Mouse (Mus musculus): ENCODE results near the gene Arsb. TPM values are rescaled to one million over a fixed set of nuclear protein-coding genes. Genes with fewer than 3 reads are reported as not detected.

The Arsb gene
- total RNA-seq, 2 experiments from 2014 or later = 78.5 to 79.3 TPM

DNA sequence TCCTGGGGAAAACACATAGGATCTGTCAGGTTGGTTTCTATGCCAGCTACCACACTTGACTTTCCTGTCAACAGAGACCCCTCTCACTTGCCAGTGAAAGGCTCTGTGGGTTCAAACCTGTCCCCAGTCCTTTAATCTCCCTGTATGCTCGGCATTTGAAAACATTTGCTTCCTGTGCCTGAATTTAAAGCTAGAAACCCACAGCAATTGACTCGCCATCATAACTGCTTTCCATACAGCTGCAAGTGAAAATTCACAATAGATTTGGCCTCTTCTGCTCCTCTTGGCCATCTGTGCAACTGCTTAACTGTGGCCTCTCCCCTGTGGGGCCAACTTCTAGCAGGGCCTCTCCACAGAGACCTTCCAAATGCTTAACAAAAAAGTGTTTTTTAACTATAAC lies 68.3 kb downstream of the Arsb start:
- DNase-seq (ENCODE audit: low spot score in 2 of 2) = no peak

- no peak for DNase-seq (ENCODE audit: low spot score in 2 of 2)
Observed at GRCm38 (mm10) chr13:93840146-93840545, 68.7 kb downstream of the Arsb start.

GRCm38 (mm10) chr13:93846831-93847518 lies 75.5 kb downstream of the Arsb start:
- DNase-seq (ENCODE audit: low spot score in 2 of 2) = no peak

GRCm38 (mm10) chr13:93847614-93848013 lies 76.2 kb downstream of the Arsb start:
- no peak for DNase-seq (ENCODE audit: low spot score in 2 of 2)

DNA sequence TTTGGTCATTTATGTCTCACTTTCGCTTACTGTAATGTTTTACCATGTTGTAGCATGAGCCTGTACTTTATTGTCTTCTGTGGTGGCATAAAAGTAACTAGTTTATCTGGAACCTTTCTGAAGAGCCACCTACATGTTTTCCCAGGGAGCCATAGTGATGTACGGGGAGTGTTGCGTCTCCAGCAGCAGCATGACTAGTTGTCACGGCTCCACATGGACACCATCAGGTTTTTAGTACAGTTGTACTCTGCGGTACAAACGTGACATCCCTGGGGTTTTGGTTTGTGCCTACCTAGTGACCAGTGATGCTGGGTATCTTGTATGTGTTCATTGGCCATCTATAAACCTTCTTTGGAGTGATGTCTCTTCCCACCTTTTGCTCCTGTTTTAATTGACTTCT lies 77.2 kb downstream of the Arsb start:
- no peak for DNase-seq (ENCODE audit: low spot score in 2 of 2)

GRCm38 (mm10) chr13:93849751-93850355 lies 78.4 kb downstream of the Arsb start:
- no peak for DNase-seq (ENCODE audit: low spot score in 2 of 2)

GRCm38 (mm10) chr13:93850674-93851073 lies 79.2 kb downstream of the Arsb start:
- no peak for DNase-seq (ENCODE audit: low spot score in 2 of 2)

GRCm38 (mm10) chr13:93852419-93853138 lies 81.1 kb downstream of the Arsb start:
- DNase-seq (ENCODE audit: low spot score in 2 of 2) = no peak

- no peak for DNase-seq (ENCODE audit: low spot score in 2 of 2)
Observed at GRCm38 (mm10) chr13:93853767-93854166, 82.3 kb downstream of the Arsb start.

DNA sequence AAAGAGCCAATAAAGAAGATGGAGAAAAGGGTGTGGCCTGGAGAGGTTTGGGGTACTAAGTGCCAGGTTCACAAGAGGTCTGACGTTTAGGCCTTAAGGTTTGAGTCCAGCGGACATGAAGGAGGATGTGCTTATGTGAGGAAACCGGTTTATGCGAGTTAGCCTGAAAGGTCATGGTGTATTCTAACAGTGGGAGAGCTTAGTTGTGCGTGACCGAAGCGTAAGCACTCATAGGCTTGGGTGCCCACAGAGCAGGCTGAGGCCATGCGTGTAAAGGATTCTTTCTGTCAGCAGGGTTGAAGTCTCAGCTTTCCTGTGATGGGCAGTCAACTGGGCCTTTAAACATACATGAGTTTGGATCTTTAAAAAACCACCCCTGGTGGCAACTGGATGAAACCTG lies 82.9 kb downstream of the Arsb start:
- no peak for DNase-seq (ENCODE audit: low spot score in 2 of 2)

GRCm38 (mm10) chr13:93854966-93855562 lies 83.6 kb downstream of the Arsb start:
- no peak for DNase-seq (ENCODE audit: low spot score in 2 of 2)

DNA sequence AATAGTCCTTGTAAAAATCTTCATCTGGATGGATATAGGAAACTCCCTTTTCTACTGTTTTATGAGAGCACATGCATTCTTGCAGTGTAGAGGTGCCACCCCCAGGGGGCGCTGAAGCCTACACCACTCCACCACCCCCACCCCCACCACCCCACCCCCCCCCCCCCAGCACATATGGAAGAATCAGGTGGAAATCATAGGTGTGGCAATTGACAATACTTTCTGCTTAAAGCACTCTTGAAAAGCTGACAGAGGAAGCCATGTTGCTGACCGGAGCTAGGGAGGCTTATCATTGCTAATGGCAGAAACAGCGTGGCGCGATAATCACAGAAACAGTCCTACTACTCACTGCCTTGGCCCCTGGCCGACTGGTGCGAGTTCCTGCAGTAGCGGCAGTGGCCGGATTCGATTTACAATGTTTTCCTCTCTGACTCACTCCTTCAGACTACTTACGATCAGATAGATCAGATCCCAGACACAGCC lies 84.3 kb downstream of the Arsb start:
- DNase-seq (ENCODE audit: low spot score in 2 of 2) = no peak

DNA sequence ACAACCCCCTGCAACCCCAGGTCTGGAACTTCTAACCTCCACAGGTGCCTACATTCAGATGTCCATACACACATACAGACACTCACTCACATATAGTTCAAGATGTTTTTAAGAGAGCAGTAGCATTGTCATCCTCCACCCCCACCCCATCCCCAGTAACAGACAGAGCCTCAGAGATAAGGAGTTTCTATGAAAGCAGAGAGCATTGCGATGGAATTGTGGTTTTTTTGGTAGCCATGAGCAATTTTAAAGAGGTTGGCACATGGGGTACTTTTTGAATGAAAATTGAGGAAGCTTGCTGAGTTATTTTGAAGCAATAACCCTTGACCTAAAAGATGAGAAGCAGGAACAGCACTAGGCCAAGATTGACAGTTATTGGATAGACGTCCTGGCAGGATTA lies 89.8 kb downstream of the Arsb start:
- DNase-seq (ENCODE audit: low spot score in 2 of 2) = no peak

DNA sequence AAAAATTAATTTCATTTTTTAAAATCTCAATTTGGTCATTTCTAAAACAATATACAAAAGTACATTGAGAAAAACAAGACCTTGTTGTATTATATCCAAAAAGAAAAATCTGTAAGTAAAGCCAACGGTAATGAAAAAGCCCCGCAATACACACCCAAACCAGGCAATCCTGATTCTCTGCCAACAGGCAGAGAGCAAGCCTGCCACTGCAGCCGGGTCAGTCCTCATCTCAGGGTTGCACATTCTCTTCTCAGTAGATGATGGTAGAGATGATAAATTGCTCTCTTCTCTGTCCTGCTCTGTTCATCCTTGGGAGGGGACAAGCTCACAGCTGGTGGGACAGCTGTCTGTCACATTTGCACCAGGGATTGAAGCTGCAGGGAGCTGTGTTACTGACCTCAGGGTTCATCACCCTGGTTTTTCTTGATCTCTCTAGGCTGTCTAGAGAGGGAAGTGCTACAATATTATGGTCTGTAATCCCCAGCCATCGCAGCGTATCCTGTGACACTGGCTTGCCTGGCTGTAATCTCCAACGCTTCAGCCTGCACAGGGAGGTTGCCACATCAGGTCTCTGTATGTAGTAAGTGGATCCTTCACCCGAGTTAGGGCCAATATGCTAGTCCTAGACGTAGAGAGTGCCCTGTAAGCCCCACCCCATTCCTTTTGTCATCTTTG lies 92.8 kb downstream of the Arsb start:
- no peak for DNase-seq (ENCODE audit: low spot score in 2 of 2)

DNA sequence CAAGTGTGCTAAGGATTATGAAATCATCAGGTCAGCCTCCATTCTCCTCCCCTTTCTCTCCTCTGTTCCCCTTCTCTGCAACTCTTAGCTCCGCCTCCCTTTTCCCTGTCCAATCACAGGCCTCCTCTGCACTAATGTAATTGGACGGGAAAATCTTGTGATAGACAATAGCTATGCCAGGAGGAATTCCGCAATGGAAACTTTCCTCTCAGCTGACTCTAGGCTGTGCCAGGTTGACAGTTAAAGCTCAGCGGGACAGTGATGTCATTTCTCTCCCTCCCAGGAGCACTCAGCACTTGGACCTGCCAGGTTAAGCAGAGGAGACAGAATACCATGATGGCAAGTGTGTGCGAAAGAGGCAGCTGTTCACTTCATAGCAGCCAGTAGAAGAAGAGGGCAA lies 95.2 kb downstream of the Arsb start:
- DNase-seq (ENCODE audit: low spot score in 2 of 2) = no peak

DNA sequence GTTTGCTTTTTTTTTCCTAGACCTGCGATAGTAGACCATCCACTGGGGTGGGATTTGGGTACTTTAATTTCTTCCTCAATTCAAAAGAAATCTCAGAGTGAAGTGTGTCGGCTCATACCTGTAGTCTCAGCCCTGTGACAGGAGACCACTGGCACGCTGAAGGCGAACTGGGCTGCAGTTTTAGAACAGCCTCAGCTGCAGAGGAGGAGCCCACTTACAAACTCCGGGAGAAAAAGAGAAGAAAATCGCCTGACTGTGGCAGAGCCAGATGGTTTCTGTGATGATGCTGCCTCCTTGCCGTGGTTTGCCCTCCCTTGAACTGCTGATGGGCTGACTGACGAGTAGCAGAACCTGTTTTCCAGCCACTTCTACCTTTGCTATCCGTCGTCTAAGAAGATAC lies 100.3 kb downstream of the Arsb start:
- DNase-seq (ENCODE audit: low spot score in 2 of 2) = peak; percentile 7 to 27

GRCm38 (mm10) chr13:93872591-93872990 lies 101.2 kb downstream of the Arsb start:
- DNase-seq (ENCODE audit: low spot score in 2 of 2) = no peak

DNA sequence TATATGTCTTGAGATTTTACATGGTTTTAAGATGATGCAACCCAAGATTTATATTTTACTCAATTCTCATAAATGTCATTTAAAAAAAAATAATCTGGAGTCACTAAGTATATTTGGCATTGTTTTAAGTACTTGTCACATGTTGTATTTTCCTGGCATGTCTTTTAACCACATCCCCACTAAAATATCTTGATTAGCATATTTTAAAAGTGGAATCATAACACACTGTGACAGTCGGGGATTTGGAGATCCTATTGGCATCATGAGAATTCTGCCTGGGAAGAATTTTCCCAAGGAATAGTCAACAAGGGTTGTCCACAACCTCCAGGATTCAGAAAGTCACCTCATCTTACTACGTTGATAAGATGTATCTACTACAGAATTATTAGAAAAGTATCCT lies 106.5 kb downstream of the Arsb start:
- no peak for DNase-seq (ENCODE audit: low spot score in 2 of 2)

DNA sequence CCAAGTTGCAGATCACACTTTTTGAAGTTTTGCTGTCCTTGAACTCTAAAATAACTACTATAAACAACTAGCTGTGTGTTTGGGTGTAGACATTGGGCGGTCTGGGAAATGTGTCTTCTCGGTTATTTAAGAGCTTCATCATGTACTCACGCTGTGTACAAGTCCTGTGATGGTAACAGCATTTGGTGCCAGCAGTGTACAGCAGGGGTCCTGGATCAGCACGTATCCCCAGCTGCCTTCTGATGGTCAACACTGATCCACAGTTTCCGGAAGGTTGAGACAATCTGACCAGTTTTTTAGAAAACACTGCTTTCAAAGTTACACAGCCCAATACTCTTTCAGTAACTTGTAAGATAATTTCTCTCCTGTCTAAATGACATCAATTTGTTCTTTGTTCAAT lies 108.0 kb downstream of the Arsb start:
- DNase-seq (ENCODE audit: low spot score in 2 of 2) = no peak

- DNase-seq (ENCODE audit: low spot score in 2 of 2) = no peak
Observed at GRCm38 (mm10) chr13:93882132-93882531, 110.7 kb downstream of the Arsb start.

DNA sequence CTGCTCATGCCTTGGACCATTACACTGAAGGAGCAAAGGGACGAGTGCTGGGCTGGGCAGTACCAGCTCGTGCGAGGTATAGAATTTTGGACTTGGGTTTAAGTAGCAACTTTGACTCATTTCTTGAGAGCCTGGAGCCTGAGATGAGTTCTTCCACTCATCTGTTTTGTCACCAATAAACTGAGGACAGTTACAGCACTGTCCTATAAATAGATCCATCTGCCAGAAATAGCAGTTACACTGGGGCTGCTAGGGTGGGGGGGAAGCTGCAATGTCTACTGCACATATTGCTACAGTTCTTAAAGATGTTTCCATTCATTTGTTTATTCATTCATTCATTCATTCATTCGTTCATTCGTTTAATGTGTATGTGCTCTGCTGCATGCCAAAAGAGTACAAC lies 115.6 kb downstream of the Arsb start:
- DNase-seq (ENCODE audit: low spot score in 2 of 2) = no peak

Data from left cerebral cortex, adult 18-20 months (tissue).